Mouse (Mus musculus): ENCODE results near the gene Atp5f1. TPM values are rescaled to one million over a fixed set of nuclear protein-coding genes. Genes with fewer than 3 reads are reported as not detected.
"Not testable (repeated sequence)": the region's sequence is repeated elsewhere in the genome, so short reads cannot be mapped to it uniquely, and the experiment has no call there.

The Atp5f1 gene
- polyA plus RNA-seq, 1 experiment from 2014 or later: 459 TPM

DNA sequence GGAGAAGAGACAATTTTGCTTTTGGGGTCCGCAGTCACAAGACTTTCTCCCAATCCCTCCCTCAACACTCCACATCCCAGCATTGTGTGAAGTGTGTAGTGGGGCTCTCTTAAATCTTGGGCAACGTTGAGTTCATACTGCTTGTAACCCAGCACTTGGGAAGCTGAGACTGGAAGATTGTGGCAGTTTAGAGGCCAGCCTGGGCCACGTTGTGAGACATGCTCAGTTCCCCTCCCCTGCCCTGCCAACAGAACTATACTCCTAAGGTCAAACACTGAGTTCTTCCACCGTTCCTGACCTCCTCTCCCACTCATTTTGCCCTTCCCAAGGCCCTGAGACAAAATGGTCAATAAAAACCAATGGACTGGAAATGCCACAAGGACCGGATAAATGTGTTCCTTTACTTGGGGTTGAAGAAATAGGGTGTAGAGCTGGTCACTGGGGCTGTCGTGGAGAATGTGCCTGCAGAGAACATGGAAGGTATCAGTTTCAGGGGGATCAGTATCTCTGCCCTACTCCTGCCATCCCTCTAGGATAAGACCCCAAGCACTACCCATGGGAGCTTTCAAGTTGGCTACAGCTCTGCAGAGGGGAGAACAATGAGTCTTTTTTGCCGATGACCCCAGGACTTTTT is 32.2 kb downstream of the Atp5f1 start:
- Histone ChIP-seq H3K27me3 (replicated peaks; ENCODE audit: low read depth, poor library complexity, severe bottlenecking) (no peaks in the 10 kb centered on the region), H3K4me1 (no peaks in the 10 kb centered on the region), H3K27ac (replicated peaks) (no peak overlapping the region), H3K9me3 (no peaks in the 10 kb centered on the region), H3K4me3 (no peak overlapping the region), H3K36me3 (replicated peaks) (no peaks in the 10 kb centered on the region)
- WGBS: 83% methylated on average over 7 of the region's 7 CpGs
- DNase-seq (ENCODE audit: low spot score): no peak

DNA sequence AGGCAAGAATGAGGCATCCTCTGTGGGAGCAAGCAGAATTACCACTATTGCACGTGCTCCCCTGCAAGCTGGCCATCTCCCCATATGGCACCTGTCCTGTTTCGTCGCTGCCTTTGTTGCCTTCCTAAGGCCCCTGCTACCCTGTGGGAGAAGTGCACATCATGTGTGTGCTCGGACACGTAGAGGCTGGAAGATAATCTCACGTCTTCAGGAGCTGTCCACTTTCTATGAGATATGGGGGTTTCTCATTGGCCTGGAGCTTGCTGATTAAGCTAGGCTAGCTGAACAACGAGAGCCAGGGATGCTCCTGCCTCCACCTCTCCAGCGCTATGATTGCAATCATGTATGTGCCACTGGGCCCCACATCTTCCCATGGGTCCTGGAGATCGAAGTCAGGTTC is 35.3 kb downstream of the Atp5f1 start:
- H3K36me3 ChIP-seq (replicated peaks): no peaks in the 10 kb centered on the region
- WGBS: 88% methylated on average over 9 of the region's 9 CpGs

DNA sequence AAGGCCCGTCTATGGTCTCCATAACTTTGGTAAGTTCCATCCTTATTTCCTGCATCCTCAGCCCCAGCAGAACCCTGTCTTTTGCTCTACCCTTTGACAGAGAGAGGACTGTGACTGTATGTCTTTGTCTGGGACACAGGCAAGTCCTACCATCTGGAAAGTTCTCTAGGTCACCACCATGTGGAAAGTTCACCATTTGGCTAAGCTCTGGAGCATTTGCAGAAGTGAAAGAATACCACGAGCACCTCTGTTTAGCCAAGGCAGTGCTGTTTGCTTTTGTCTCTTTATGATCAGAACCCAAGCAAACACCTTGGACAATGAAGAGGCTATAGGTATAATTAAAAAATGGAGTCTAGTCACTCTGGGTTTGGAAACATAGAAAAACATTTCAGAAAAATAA is 37.9 kb downstream of the Atp5f1 start:
- Histone ChIP-seq H3K9me3 (no peaks in the 10 kb centered on the region), H3K36me3 (replicated peaks) (no peaks in the 10 kb centered on the region), H3K4me3 (no peak overlapping the region), H3K27ac (replicated peaks) (no peak overlapping the region), H3K27me3 (replicated peaks; ENCODE audit: low read depth, poor library complexity, severe bottlenecking) (no peaks in the 10 kb centered on the region), H3K4me1 (0 out of 2 replicates have a peak, but pooled peaks cover 7% of the 10 kb centered on the region)
- WGBS: 77% methylated on average over 2 of the region's 2 CpGs
- DNase-seq (ENCODE audit: low spot score): no peak

More for the DNA sequence above, 35.3 kb downstream of the Atp5f1 start:
- Histone ChIP-seq H3K27ac (replicated peaks) (no peak overlapping the region), H3K4me1 (no peaks in the 10 kb centered on the region), H3K27me3 (replicated peaks; ENCODE audit: low read depth, poor library complexity, severe bottlenecking) (no peaks in the 10 kb centered on the region), H3K4me3 (no peak overlapping the region), H3K9me3 (no peaks in the 10 kb centered on the region)
- no peak for DNase-seq (ENCODE audit: low spot score)

DNA sequence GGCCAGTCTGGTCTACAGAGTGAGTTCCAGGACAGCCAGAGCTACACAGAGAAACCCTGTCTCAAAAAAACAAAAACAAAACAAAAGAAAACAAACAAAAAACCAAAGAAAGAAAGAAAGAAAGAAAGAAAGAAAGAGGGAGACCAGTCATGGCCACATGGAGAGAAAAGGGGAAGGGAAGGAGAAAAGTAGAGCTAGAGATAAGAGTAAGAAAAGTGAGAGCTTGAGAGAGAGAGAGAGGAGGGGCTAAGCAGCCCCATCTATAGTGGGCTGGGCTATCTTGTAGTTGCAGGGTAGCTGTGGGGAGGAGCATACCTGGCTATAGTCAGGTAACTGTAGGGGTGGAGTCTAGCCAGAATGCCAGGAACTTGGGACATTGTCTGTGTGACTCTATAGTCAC is 39.2 kb downstream of the Atp5f1 start:
- H3K27ac ChIP-seq (replicated peaks); H3K27me3 ChIP-seq (replicated peaks; ENCODE audit: low read depth, poor library complexity, severe bottlenecking); H3K4me1 ChIP-seq; H3K9me3 ChIP-seq; DNase-seq (ENCODE audit: low spot score); H3K36me3 ChIP-seq (replicated peaks); H3K4me3 ChIP-seq: not testable (repeated sequence)

DNA sequence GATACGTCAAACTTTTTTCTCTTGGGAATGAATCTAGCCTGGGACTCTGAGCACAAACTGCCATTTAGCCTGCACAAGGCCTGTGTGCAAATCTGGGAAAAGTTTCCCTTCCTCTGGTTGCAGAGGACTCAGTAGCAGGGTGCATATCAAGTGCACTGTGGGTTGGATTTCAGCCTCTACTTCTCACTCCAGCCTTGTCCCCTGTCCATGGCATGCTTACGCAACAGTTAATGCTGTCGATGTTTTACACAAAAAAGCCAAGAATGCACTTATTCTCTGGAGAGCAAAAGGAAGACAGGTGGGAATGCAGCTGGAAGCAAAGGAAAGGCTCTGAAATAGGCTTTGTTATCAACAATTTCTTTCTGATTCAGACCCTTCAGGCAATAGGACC is 41.5 kb downstream of the Atp5f1 start:
- no peak for DNase-seq (ENCODE audit: low spot score)
- no peak overlapping the region for H3K4me3 ChIP-seq
- H3K27ac ChIP-seq (replicated peaks): no peak overlapping the region
- H3K4me1 ChIP-seq: 0 out of 2 replicates have a peak, but pooled peaks cover 7% of the 10 kb centered on the region
- H3K36me3 ChIP-seq (replicated peaks): no peaks in the 10 kb centered on the region
- no peaks in the 10 kb centered on the region for H3K27me3 ChIP-seq (replicated peaks; ENCODE audit: low read depth, poor library complexity, severe bottlenecking)
- 79% methylated on average over 3 of the region's 3 CpGs for WGBS
- no peaks in the 10 kb centered on the region for H3K9me3 ChIP-seq

DNA sequence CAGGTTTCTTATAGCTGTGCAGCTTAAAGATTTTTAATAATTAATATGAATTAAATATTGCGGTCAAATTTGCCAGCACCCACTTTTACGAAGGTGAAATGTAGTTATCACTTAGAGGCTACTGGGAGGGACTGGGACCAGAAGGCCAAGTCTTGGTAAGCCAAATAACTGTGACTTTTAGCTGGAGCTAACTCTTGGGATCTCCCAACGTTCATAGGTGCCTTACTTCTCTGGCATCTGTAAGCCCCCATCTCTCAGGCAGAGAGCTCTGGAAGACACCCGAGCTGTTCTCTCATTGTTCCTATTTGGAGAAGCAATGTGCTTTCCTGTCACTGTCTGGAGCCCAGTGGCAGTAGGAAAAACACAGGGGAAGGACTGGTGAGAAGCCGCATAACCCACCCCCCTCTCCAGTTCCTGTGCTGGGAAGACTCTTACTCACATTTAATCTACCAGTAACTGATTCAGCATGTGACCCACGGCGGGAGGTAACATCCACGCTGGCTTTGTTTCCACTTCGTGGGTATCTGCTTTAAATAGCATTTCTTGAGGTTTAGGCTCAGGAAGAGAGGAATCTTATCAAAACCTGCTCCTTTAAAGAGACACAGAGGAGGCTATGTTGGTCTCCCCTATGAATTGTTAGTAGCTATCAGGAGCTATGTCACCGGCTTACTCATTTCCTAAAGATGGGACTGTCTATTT is 42.1 kb downstream of the Atp5f1 start:
- 61% methylated on average over 10 of the region's 10 CpGs for WGBS
- Histone ChIP-seq H3K4me3 (no peak overlapping the region), H3K4me1 (0 out of 2 replicates have a peak, but pooled peaks cover 7% of the 10 kb centered on the region), H3K36me3 (replicated peaks) (no peaks in the 10 kb centered on the region), H3K27me3 (replicated peaks; ENCODE audit: low read depth, poor library complexity, severe bottlenecking) (no peaks in the 10 kb centered on the region), H3K27ac (replicated peaks) (no peak overlapping the region), H3K9me3 (no peaks in the 10 kb centered on the region)
- no peak for DNase-seq (ENCODE audit: low spot score)

DNA sequence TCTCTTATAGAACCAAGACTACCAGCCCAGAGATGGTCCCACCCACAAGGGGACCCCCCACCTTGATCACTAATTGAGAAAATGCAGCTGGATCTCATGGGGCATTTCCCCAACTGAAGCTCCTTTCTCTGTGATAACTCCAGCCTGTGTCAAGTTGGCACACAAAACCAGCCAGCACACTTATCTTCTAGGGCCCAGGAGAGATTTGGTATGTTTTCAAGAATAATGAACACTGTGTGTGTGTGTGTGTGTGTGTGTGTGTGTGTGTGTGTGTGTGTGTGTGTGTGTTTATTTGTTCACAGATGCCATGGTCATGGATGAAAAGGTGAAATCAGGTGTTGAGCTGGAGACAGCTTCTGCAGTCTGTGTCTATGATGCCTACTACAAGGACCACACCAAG is 43.4 kb downstream of the Atp5f1 start:
- not testable (repeated sequence) for H3K4me3 ChIP-seq; H3K9me3 ChIP-seq; H3K36me3 ChIP-seq (replicated peaks); DNase-seq (ENCODE audit: low spot score); H3K4me1 ChIP-seq; H3K27ac ChIP-seq (replicated peaks); H3K27me3 ChIP-seq (replicated peaks; ENCODE audit: low read depth, poor library complexity, severe bottlenecking)

DNA sequence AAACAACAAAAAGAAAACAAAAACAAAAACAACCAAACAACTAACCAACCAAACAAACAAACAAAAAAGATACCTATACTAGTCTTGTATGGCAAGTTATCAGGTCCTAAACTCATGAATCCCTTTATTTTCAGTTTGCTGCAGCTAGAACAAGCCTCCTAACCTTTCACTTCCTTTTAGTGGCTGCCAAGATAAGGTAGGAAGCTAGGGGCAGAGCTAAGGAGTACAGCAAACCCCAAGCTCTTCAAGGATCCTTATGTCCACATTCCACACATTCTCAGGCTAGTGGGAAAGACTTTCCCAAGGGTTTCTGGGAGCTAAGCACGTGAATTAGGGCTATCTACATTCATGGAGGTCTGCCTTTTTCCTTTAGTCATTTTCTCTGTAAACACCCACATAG is 44.6 kb downstream of the Atp5f1 start:
- no peaks in the 10 kb centered on the region for H3K9me3 ChIP-seq
- DNase-seq (ENCODE audit: low spot score): no peak
- H3K36me3 ChIP-seq (replicated peaks): no peaks in the 10 kb centered on the region
- no peak overlapping the region for H3K27ac ChIP-seq (replicated peaks)
- 33% methylated on average over 1 of the region's 1 CpGs for WGBS
- H3K4me1 ChIP-seq: 0 out of 2 replicates have a peak, but pooled peaks cover 7% of the 10 kb centered on the region
- H3K27me3 ChIP-seq (replicated peaks; ENCODE audit: low read depth, poor library complexity, severe bottlenecking): no peaks in the 10 kb centered on the region
- no peak overlapping the region for H3K4me3 ChIP-seq

DNA sequence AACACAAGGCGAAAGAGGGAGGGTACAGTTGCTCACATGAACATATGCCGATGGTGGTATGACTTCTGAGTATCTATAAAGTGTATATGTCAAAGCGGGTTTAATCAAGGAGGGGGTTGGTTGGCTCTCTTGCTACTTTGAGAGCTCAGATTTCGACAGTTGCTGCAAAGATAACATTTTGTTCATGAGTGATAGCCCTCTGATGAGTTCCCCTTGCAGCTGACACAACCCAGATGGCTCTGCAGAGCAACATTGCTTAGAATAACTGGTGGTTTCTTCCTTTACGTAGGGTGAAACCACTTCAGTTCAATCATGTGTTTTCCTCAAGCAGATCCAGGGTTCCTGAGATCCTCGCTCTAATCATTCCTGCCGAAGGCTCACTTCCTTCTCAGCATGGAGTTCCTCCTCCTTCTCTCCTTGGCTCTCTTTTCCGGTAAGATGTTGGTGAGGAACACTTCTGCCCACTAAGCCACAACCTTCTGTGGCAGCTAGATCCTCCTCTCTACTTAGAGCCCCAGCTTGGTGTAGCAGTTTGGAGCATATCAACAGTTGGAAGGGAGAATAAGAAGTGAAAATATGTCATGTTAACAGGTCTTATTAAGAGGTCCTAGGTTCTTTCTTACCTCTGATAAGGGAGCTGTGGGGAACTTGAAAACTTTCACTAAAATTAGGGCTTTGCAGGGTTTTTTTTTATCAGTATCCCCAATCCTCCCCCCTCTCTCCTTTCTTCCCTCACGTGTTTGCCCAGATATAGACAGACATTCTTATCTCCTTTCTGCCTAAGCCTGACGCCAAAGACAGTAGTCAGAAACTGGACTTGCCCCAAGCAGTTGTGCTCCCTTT is 45.8 kb downstream of the Atp5f1 start:
- Histone ChIP-seq H3K27me3 (replicated peaks; ENCODE audit: low read depth, poor library complexity, severe bottlenecking) (no peaks in the 10 kb centered on the region), H3K27ac (replicated peaks) (no peak overlapping the region), H3K4me3 (no peak overlapping the region), H3K4me1 (0 out of 2 replicates have a peak, but pooled peaks cover 7% of the 10 kb centered on the region), H3K36me3 (replicated peaks) (no peaks in the 10 kb centered on the region), H3K9me3 (no peaks in the 10 kb centered on the region)
- WGBS: 76% methylated on average over 10 of the region's 10 CpGs
- no peak for DNase-seq (ENCODE audit: low spot score)

DNA sequence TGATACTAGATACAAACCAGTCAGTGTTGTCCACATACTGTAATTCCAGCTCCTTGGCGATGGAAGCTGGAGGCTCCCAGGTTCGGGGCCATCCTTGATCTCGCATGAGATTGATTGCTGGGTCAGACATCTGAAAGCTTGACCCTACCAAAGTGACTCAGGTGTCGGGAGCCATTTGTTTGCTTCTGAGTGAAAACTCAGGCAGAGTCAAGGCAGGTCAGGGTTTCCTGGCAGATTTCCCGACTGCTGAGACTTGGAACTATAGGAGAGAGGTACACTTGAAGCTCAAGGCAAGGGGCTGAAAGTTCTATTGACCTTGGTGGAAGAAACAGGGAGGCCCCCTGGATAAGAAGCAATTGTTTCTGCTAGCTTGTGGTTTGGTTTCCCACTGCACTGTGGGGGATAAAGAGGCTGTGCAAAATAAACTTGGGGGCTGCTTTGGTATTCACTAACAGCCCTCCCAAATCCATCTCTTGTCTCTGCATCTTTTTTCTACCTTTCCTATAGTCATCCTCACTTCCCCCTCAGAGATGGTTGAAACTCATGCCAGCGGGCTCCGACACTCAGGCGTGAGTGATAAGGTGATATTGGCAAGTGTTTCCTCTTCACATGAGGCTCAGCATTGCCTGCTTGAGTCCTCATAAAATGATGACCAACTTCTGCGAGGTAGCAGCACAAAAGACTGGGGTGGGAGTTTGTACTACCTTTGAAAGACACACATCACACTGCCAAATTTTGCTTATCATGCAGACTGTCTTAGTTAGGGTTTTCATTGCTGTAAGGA is 47.6 kb downstream of the Atp5f1 start:
- peaks cover 4% of the 10 kb centered on the region; the same call in 1 of the 2 replicates for H3K4me1 ChIP-seq
- no peak overlapping the region for H3K27ac ChIP-seq (replicated peaks)
- H3K4me3 ChIP-seq: no peak overlapping the region
- no peaks in the 10 kb centered on the region for H3K36me3 ChIP-seq (replicated peaks)
- DNase-seq (ENCODE audit: low spot score): no peak
- WGBS: 82% methylated on average over 9 of the region's 9 CpGs
- no peaks in the 10 kb centered on the region for H3K27me3 ChIP-seq (replicated peaks; ENCODE audit: low read depth, poor library complexity, severe bottlenecking)
- no peaks in the 10 kb centered on the region for H3K9me3 ChIP-seq

DNA sequence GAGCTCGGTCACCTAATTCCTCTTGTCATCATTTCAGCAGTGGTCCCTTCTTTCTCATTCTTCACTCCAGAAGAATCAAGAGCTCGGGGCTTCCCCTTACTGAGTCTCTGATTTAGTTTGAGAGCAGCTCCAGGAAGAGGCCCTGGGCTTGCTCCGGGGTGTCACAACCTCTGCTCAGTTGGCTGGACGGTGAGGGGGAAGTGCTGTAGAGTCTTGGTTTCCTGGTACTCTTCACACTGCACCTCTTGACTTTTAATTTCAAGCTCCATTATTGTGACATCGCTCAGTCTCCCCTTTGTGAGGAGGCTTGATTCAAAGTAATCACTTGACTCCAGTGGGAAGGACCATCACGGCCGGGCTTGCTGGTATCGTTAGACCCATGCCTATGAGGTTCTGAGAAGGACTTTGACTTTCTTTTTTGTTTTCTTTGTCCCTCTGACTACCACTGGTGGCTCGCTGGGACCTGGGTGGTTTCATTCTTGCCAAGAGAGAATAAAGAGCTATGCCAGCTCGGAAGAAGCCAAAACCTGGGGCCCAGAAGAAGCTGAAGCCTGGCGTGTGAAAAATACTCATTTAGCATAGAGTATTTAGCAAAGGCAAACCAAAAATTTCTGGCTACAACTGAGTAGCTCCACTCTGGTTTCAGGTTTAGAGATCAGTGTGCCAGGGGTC is 49.2 kb downstream of the Atp5f1 start:
- no peak for DNase-seq (ENCODE audit: low spot score)

DNA sequence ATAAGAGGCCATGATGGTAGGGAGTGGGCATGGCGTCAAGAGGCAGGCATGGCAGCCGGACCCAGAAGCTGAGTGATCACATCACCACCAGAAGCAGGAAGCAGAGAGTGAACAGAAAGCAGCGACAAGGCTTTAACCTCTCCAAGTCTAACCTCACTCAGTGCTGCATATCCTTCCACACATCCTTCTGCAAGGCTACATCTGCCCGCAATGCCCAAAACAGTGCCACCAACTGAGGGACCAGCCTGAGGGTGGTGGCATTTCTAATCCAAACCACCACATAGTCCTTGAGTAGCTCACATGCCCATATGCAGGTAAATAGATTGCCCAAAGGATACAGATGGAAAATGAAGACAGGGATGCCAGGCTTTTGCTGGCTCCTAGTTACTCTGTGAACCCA is 50.9 kb downstream of the Atp5f1 start:
- H3K4me3 ChIP-seq: no peak overlapping the region
- peaks cover 4% of the 10 kb centered on the region; the same call in 1 of the 2 replicates for H3K4me1 ChIP-seq
- H3K9me3 ChIP-seq: no peaks in the 10 kb centered on the region
- H3K36me3 ChIP-seq (replicated peaks): no peaks in the 10 kb centered on the region
- DNase-seq (ENCODE audit: low spot score): no peak
- H3K27ac ChIP-seq (replicated peaks): no peak overlapping the region
- no peaks in the 10 kb centered on the region for H3K27me3 ChIP-seq (replicated peaks; ENCODE audit: low read depth, poor library complexity, severe bottlenecking)
- 92% methylated on average over 4 of the region's 4 CpGs for WGBS

More for the DNA sequence above, 49.2 kb downstream of the Atp5f1 start:
- Histone ChIP-seq H3K36me3 (replicated peaks) (no peaks in the 10 kb centered on the region), H3K4me3 (no peak overlapping the region), H3K9me3 (no peaks in the 10 kb centered on the region), H3K27me3 (replicated peaks; ENCODE audit: low read depth, poor library complexity, severe bottlenecking) (no peaks in the 10 kb centered on the region), H3K27ac (replicated peaks) (no peak overlapping the region), H3K4me1 (peaks cover 4% of the 10 kb centered on the region; the same call in 1 of the 2 replicates)
- WGBS: 84% methylated on average over 11 of the region's 11 CpGs
